Mouse (Mus musculus) bone marrow macrophage, adult 2 months (primary cell): ENCODE measurements around the gene Cnpy2.

Experiments used
- CTCF ChIP-seq: IDR thresholded peaks from 2 replicates; pipeline ENCODE4 v1.5.1; 2012; ENCODE audit warnings: low read depth, mild to moderate bottlenecking, low read length, moderate library complexity
- POLR2A ChIP-seq: IDR thresholded peaks from 2 replicates; pipeline ENCODE4 v1.6.1; 2012; ENCODE audit warnings: mild to moderate bottlenecking, low read depth, low read length, borderline replicate concordance

DNA sequence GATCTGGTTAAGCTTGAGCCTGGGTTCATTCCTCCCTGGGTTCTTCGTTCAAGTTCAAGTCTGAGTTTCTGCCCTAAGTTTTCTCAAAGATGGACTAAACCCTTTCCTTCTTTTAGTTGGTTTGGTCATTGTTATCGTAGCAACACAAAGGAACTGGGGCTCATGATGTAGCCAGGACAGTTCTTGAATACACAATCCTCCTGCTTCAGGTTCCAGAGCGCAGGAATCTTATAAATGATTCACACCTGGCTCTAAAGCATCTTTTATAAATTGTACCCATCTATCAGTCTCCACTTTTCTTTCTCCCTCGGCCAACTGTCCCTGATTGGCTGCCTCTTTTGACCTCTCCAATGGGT lies 53.8 kb downstream of the Cnpy2 start:
- TF ChIP-seq POLR2A (no peak), CTCF (no peak)
